Mouse (Mus musculus) adrenal gland, adult (tissue): Measurements from ENCODE around the gene Olfr235.
A peak's percentile ranks its signal among the peaks of the same experiment; 100 is the strongest.
"Not testable (repeated sequence)": the region's sequence is repeated elsewhere in the genome, so short reads cannot be mapped to it uniquely, and the experiment has no call there.

Source experiments
- DNase-seq, 2 experiments: peaks; one replicate each; pipeline ENCODE4 v3.0.0; 2022 to 2023; ENCODE audit warnings: low spot score in 1 of 2; ENCODE audit not compliant: inconsistent age in 2 of 2

The Olfr235 gene

DNA sequence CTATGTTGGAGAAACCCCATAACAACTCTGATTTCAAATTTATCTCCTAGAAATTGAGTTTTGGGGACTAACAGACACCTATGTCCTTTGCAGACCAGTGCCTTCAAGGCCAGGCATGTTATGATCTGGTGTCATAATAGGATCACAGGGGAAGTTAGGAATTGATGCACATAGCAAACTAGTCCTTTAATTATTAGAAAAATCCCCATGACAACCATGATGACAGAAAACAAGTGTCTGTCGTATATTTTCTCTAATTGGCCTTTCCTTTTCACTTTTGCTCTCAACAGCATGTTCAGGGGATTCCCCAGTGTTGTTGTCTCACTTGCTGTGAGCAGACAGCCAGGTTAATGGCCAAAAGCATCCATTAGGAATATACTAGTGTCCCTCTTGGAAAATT, at the start of gene Olfr235:
TSS of gene Olfr235 (plus strand) at position 301 of the 400 bp plus-strand sequence.
- peak in 1 of 2 experiments; percentile 54 for DNase-seq

DNA sequence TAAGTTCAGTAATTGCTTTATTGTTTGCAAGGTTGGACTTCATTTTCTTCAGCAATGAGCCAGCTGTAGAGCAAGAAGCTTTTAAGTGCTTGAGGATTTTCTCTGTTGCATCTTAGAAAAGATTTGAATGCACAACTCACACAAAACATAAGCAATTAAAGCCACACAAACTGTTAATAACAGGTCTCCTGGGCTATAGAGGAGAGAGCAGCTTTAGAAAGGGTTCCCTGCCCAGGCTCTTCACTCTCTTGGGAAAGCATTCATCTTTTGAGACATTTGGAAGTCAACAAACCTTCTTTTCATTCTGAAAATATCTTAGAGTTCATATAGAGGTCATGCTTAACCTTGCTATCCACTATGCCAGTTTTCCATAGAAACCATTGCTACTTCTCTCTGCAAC, 28.3 kb upstream of the Olfr235 start, which contains the start of gene Olfr1432:
TSS of gene Olfr1432 (minus strand) at position 101 of the 400 bp plus-strand sequence.
- not testable (repeated sequence) for DNase-seq

DNA sequence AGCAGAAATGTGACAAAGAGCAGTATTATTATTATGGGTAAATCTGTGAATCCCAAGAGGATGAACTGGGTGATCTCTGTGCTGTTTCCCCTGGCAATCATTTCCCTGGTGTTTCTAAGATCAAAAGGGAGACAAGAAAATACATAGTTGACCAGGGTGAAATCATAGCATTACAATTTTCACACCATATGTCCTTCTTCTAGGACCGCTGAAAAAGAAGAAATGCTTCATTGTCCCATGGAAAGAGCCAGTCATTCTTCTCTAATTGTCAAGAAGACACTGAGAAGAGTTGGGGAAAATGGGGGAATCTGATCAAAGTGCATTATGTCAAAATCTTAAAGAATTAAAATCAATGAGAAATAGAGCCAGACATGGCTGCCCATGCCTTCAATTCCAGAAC, 19.3 kb upstream of the Olfr235 start, which contains the start of gene Olfr262:
TSS of gene Olfr262 (minus strand) at position 101 of the 400 bp plus-strand sequence.
- DNase-seq, result no peak

DNA sequence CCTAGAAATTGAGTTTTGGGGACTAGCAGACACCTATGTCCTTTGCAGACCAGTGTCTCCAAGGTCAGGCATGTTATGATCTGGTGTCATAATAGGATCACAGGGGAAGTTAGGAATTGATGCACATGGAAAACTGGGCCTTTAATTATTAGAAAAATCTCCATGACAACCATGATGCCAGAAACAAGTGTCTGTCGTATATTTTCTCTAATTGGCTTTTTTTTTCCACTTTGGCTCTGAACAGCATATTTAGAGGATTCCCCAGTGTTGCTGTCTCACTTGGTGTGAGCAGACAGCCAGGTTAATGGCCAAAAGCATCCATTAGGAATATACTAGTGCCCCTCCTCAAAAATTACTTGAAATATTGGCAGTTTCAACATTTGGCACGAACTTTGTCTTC, 18.7 kb downstream of the Olfr235 start, which contains the start of gene Olfr1434:
TSS of gene Olfr1434 (plus strand) at position 301 of the 400 bp plus-strand sequence.
- DNase-seq, result no peak

DNA sequence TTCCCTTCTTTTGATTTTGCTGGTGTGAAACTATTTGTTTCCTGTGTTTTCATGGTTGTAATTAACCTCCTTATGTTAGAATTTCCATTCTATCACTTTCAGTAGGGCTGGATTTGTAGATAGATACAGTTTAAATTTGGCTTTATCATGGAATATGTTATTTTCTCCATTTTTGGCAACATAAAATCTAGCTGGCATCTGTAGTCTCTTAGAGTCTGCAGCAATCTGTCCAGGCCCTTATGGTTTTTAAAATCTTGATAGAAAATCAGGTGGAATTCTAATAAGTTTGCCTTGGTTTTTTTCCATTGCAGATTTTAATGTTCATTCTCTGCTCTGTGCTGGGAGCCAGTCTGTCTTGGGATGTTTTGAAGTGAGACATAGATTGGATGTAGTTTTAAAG, 32.1 kb downstream of the Olfr235 start:
- no peak for DNase-seq

DNA sequence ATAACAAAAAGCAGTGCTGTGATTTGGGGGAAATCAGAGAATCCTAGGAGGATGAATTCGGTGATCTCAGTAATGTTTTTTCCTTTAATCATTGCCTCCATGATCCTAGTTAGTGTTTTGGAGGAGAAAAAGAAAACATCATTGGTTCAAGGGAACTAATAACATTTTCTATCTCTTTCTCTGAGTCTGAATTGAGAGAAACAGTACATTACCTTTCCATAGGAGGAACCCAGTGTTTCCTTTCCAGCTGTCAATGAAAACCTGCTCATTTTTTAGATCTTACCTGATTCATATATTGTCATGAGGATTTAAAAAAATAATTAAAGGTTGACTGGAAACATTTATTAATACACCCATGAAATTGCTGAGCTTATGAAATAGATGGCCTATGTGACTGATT, 38.2 kb downstream of the Olfr235 start, which contains the start of gene Olfr1436:
TSS of gene Olfr1436 (minus strand) at position 101 of the 400 bp plus-strand sequence.
- DNase-seq, result not testable (repeated sequence)
